Mouse (Mus musculus) hindbrain, embryonic 15.5 days (tissue): ENCODE measurements around the gene Unc13a. TPM values are rescaled to one million over a fixed set of nuclear protein-coding genes. Genes with fewer than 3 reads are reported as not detected.
A peak's percentile ranks its signal among the peaks of the same experiment; 100 is the strongest.

ENCODE experiments used
- ATAC-seq: fragments of 200-750 bp; cut with Nextera tagmentation; 2 replicates; pipeline ENCODE4 v1.8.0; 2017; ENCODE audit warnings: low read depth, moderate number of reproducible peaks, moderate TSS enrichment; ENCODE audit not compliant: low FRiP score
- H3K27ac ChIP-seq: fragments of 300-500 bp; sonication (generic); replicated peaks from 2 replicates; pipeline ENCODE4 v1.5.1; 2015; ENCODE audit warnings: mild to moderate bottlenecking, inconsistent platforms
- H3K27me3 ChIP-seq: fragments of 300-500 bp; sonication (generic); 2 replicates; pipeline ENCODE4 v1.6.1; 2015; ENCODE audit warnings: control low read depth, inconsistent platforms
- H3K36me3 ChIP-seq: fragments of 300-500 bp; sonication (generic); 2 replicates; pipeline ENCODE4 v1.6.1; 2015; ENCODE audit warnings: control low read depth, inconsistent platforms
- H3K4me1 ChIP-seq: fragments of 300-500 bp; sonication (generic); replicated peaks from 2 replicates; pipeline ENCODE4 v1.6.1; 2015; ENCODE audit warnings: control low read depth, inconsistent platforms
- H3K4me2 ChIP-seq: fragments of 300-500 bp; sonication (generic); 2 replicates; pipeline ENCODE4 v1.6.1; 2015; ENCODE audit warnings: moderate library complexity, mild to moderate bottlenecking, inconsistent platforms
- H3K4me3 ChIP-seq: fragments of 300-500 bp; sonication (generic); 2 replicates; pipeline ENCODE4 v1.5.1; 2015; ENCODE audit warnings: mild to moderate bottlenecking, inconsistent platforms
- H3K9ac ChIP-seq: fragments of 300-500 bp; sonication (generic); 2 replicates; pipeline ENCODE4 v1.6.1; 2015; ENCODE audit warnings: inconsistent platforms
- H3K9me3 ChIP-seq: fragments of 300-500 bp; sonication (generic); 2 replicates; pipeline ENCODE4 v1.6.1; 2016; ENCODE audit warnings: control low read depth, inconsistent platforms
- WGBS: fragments of 180-500 bp; shearing (Covaris S2); methylation state at CpG from one replicate; pipeline ENCODE4 v1.1.7; 2015; 5-methylcytosine and 5-hydroxymethylcytosine counted together
- polyA plus RNA-seq: library from polyadenylated mRNA; unstranded; fragments of >200 nt; fragmentation: Nextera tagmentation; extraction: Ambion mirVana; gene quantifications from 2 replicates; pipeline ENCODE4 v1.2.1, GENCODE M21; 2015

Gene Unc13a
- polyA plus RNA-seq, 1 experiment from 2014 or later = 24.7 TPM

GRCm38 (mm10) chr8:71657816-71658215, 13.7 kb downstream of the Unc13a start:
- Histone ChIP-seq H3K4me3 (no peak overlapping the region), H3K36me3 (peaks cover 44% of the 10 kb centered on the region), H3K27ac (no peak overlapping the region), H3K9ac (no peak overlapping the region), H3K9me3 (no peaks in the 10 kb centered on the region), H3K4me1 (no peaks in the 10 kb centered on the region), H3K4me2 (no peak overlapping the region), H3K27me3 (peaks cover 44% of the 10 kb centered on the region)
- ATAC-seq = no peak
- 24% methylated on average over 9 of the region's 9 CpGs for WGBS

GRCm38 (mm10) chr8:71654600-71654999, 17.0 kb downstream of the Unc13a start:
- WGBS = 4% methylated on average over 24 of the region's 24 CpGs
- no peak overlapping the region; the same call in 1 of the 2 replicates for H3K4me2 ChIP-seq
- no peak overlapping the region for H3K9ac ChIP-seq
- no peak overlapping the region for H3K27ac ChIP-seq
- no peak overlapping the region for H3K4me3 ChIP-seq
- ATAC-seq = 0 out of 2 replicates have a peak, but pooled peaks have one; percentile 20
- no peaks in the 10 kb centered on the region for H3K4me1 ChIP-seq
- peaks cover 54% of the 10 kb centered on the region for H3K36me3 ChIP-seq
- H3K9me3 ChIP-seq = no peaks in the 10 kb centered on the region
- H3K27me3 ChIP-seq = peaks cover 38% of the 10 kb centered on the region

- Histone ChIP-seq H3K9ac (no peak overlapping the region), H3K27me3 (no peaks in the 10 kb centered on the region), H3K4me1 (no peaks in the 10 kb centered on the region), H3K4me2 (no peak overlapping the region), H3K9me3 (no peaks in the 10 kb centered on the region), H3K36me3 (peaks cover 76% of the 10 kb centered on the region), H3K27ac (no peak overlapping the region), H3K4me3 (no peak overlapping the region)
- no peak for ATAC-seq
- 86% methylated on average over 9 of the region's 9 CpGs for WGBS
These were observed 26.0 kb downstream of the Unc13a start for GRCm38 (mm10) chr8:71645510-71645909.

- Histone ChIP-seq H3K9me3 (no peaks in the 10 kb centered on the region), H3K4me3 (no peak overlapping the region), H3K4me2 (no peak overlapping the region), H3K27me3 (no peaks in the 10 kb centered on the region), H3K27ac (no peak overlapping the region), H3K9ac (no peak overlapping the region), H3K4me1 (0 out of 2 replicates have a peak, but pooled peaks cover 3% of the 10 kb centered on the region), H3K36me3 (peaks cover 37% of the 10 kb centered on the region)
- ATAC-seq = no peak
- 88% methylated on average over 4 of the region's 4 CpGs for WGBS
These were observed 32.2 kb downstream of the Unc13a start for GRCm38 (mm10) chr8:71639318-71639717.

GRCm38 (mm10) chr8:71638321-71638720, 33.2 kb downstream of the Unc13a start:
- Histone ChIP-seq H3K9me3 (no peaks in the 10 kb centered on the region), H3K27ac (no peak overlapping the region), H3K9ac (no peak overlapping the region), H3K27me3 (no peaks in the 10 kb centered on the region), H3K4me1 (0 out of 2 replicates have a peak, but pooled peaks cover 3% of the 10 kb centered on the region), H3K36me3 (peaks cover 27% of the 10 kb centered on the region), H3K4me2 (no peak overlapping the region), H3K4me3 (no peak overlapping the region)
- 76% methylated on average over 6 of the region's 6 CpGs for WGBS
- ATAC-seq = no peak

- ATAC-seq = no peak
- Histone ChIP-seq H3K36me3 (peaks cover 20% of the 10 kb centered on the region), H3K9me3 (no peaks in the 10 kb centered on the region), H3K27ac (no peak overlapping the region), H3K4me3 (no peak overlapping the region), H3K27me3 (no peaks in the 10 kb centered on the region), H3K9ac (no peak overlapping the region), H3K4me2 (no peak overlapping the region), H3K4me1 (0 out of 2 replicates have a peak, but pooled peaks cover 3% of the 10 kb centered on the region)
- WGBS = 65% methylated on average over 8 of the region's 8 CpGs
These were observed 34.1 kb downstream of the Unc13a start for GRCm38 (mm10) chr8:71637149-71638095.

- no peaks in the 10 kb centered on the region for H3K9me3 ChIP-seq
- peaks cover 5% of the 10 kb centered on the region; the same call in 1 of the 2 replicates for H3K36me3 ChIP-seq
- peak overlapping the region; percentile 18 for H3K4me2 ChIP-seq
- 6% methylated on average over 26 of the region's 26 CpGs for WGBS
- peaks cover 15% of the 10 kb centered on the region for H3K4me1 ChIP-seq
- no peak overlapping the region for H3K9ac ChIP-seq
- no peaks in the 10 kb centered on the region for H3K27me3 ChIP-seq
- no peak overlapping the region for H3K4me3 ChIP-seq
- H3K27ac ChIP-seq = peak overlapping the region; percentile 56
- ATAC-seq = 0 out of 2 replicates have a peak, but pooled peaks have one; percentile 32
These were observed 37.4 kb downstream of the Unc13a start for GRCm38 (mm10) chr8:71633981-71634667.

GRCm38 (mm10) chr8:71633164-71633563, 38.4 kb downstream of the Unc13a start:
- H3K27me3 ChIP-seq = no peaks in the 10 kb centered on the region
- no peak overlapping the region for H3K27ac ChIP-seq
- H3K4me1 ChIP-seq = peaks cover 24% of the 10 kb centered on the region
- no peak overlapping the region for H3K4me3 ChIP-seq
- H3K9ac ChIP-seq = no peak overlapping the region
- H3K4me2 ChIP-seq = no peak overlapping the region
- ATAC-seq = no peak
- H3K9me3 ChIP-seq = no peaks in the 10 kb centered on the region
- no peaks in the 10 kb centered on the region for H3K36me3 ChIP-seq
- 14% methylated on average over 16 of the region's 22 CpGs for WGBS

- Histone ChIP-seq H3K4me1 (peaks cover 31% of the 10 kb centered on the region), H3K4me2 (no peak overlapping the region), H3K9me3 (no peaks in the 10 kb centered on the region), H3K4me3 (no peak overlapping the region), H3K9ac (no peak overlapping the region), H3K27me3 (no peaks in the 10 kb centered on the region), H3K36me3 (no peaks in the 10 kb centered on the region), H3K27ac (no peak overlapping the region)
- 66% methylated on average over 2 of the region's 2 CpGs for WGBS
- ATAC-seq = no peak
These were observed 39.7 kb downstream of the Unc13a start for GRCm38 (mm10) chr8:71631897-71632296.

- H3K4me1 ChIP-seq = peaks cover 31% of the 10 kb centered on the region
- no peaks in the 10 kb centered on the region for H3K9me3 ChIP-seq
- no peak for ATAC-seq
- no peak overlapping the region for H3K4me3 ChIP-seq
- no peaks in the 10 kb centered on the region for H3K27me3 ChIP-seq
- H3K4me2 ChIP-seq = no peak overlapping the region
- H3K9ac ChIP-seq = no peak overlapping the region
- H3K27ac ChIP-seq = no peak overlapping the region
- no peaks in the 10 kb centered on the region for H3K36me3 ChIP-seq
- WGBS = 92% methylated on average over 6 of the region's 6 CpGs
These were observed 40.8 kb downstream of the Unc13a start for GRCm38 (mm10) chr8:71630761-71631160.

GRCm38 (mm10) chr8:71629781-71630212, 41.8 kb downstream of the Unc13a start:
- H3K4me1 ChIP-seq = peaks cover 31% of the 10 kb centered on the region
- H3K27ac ChIP-seq = peak overlapping the region; percentile 89
- H3K36me3 ChIP-seq = no peaks in the 10 kb centered on the region
- 2% methylated on average over 25 of the region's 25 CpGs for WGBS
- peak; percentile 21 for ATAC-seq
- peak overlapping the region; percentile 63 for H3K9ac ChIP-seq
- H3K4me2 ChIP-seq = peak overlapping the region; percentile 94
- peak overlapping the region; percentile 45 for H3K4me3 ChIP-seq
- H3K9me3 ChIP-seq = no peaks in the 10 kb centered on the region
- no peaks in the 10 kb centered on the region for H3K27me3 ChIP-seq
